Mouse (Mus musculus): ENCODE measurements around the gene Tnfsf11.

- TF ChIP-seq CTCF (IDR thresholded peaks at IDR 0.05; ENCODE audit: borderline replicate concordance, extremely low read depth, insufficient read depth, insufficient read length) (no peak), POLR2A (IDR thresholded peaks at IDR 0.05; ENCODE audit: borderline replicate concordance, extremely low read depth, insufficient read depth, insufficient read length, poor library complexity, severe bottlenecking) (no peak)
Observed at GRCm38 (mm10) chr14:78289912-78290523, 17.8 kb downstream of the Tnfsf11 start.

Data from brain, embryonic 14.5 days (tissue).